Mouse (Mus musculus) spleen, adult 10 weeks (tissue): ENCODE results near the gene Ranbp10. TPM values are rescaled to one million over a fixed set of nuclear protein-coding genes. Genes with fewer than 3 reads are reported as not detected.

Source experiments
- polyA plus RNA-seq: library from polyadenylated mRNA; stranded (reverse); fragments of 350-450 nt; fragmentation: Illumina TruSeq; extraction: RNeasy Lipid Tissue Mini Kit (QIAGEN cat#74804); gene quantifications from one replicate; pipeline ENCODE4 v1.2.3, GENCODE M21; 2015; ENCODE audit warnings: low replicate concordance; ENCODE audit not compliant: insufficient read depth

Ranbp10 gene
- polyA plus RNA-seq: 33.1 TPM

DNA sequence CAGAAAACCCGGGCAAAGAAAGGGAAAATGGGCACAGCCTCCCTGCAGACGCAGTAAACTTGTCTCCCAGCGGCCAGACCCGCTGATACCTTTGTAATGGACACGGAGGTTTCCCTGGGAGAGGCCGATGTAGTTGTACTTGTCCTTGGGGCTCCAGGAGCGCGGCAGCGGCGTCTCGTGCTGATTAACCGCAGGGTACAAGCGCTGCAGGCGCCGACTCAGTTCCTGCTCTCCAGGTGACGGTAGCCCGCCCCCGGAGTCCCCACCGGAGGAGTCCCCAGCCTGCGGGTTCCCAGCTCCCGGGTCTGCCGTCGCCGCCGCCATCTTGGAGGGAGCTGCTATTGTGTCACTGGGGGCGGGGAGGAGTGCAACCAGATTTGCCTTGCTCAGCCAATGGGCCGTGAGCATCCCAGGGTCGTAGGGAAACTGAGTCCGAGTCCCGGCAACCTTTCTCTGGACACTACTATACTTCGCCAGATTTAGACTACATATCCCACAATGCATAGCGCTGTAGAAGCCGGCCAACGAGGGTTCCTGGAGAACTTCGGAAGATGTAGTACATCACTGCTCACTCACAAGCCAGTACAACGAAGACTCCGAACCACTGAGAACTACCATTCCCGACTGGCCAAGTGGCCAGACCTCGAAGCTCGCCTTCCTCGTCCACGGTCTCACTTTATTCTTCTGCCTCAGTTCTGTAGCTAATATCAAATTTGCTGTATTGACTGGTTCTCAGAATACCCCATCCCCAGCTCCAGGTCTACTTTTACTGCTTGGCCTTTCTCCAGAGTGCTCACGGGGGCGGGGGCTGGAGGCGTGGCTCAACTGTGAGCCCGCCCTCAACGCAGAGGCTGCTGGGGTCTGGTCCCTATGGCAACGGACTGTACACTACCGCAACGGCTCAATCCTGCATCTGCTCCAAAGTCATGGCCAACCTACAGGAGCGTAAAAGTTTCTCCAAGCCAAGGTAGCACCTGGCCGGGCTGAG is at the start of gene Ranbp10, which contains the start of gene Tsnaxip1:
TSS of gene Ranbp10 (minus strand) at position 490 of the 988 bp plus-strand sequence.
TSS of gene Tsnaxip1 (plus strand) at position 871 of the 988 bp plus-strand sequence.

DNA sequence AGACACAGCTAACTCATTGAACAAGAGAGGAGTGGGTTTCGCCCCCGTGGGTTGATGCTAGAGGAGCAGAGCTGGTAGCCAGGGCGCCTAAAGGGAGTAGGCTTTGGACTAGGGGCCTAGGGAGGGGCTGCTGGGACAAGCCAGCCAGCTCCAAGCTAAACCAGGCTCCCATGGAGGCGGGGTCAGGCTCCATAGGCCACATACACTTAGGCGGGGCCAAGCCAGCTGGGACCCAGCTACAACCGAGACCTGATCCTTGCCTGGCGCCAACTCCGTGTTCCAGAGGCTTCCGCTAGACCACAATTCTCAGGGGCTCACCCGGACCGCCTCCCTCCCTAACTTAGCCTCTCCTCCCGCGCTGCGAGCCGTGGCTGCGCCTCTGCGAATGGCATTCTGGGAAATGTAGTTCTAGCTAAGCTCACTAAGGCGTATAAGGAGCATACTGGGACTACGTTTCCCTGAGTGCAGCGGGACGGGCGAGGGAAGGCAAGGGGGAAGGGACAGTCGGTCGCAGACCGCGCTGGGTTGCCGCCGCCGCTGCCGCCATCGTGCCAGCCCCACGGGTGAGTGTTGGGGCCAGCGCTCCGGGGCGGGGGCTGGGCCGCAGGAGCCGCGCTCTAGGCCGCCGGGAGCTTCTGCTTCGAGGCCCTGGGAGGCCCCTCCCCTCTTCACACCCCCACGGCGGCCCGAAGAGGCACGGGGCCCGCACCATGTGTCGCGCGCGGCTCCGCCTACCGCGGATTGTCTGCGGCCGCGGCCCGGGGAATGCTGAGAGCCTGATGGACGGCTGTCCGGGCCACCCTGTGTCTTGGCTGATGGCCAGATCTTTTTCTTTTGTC is 33.2 kb upstream of the Ranbp10 start, which contains the start of gene Nutf2:
TSS of gene Nutf2 (plus strand) at position 438 of the 839 bp plus-strand sequence.

DNA sequence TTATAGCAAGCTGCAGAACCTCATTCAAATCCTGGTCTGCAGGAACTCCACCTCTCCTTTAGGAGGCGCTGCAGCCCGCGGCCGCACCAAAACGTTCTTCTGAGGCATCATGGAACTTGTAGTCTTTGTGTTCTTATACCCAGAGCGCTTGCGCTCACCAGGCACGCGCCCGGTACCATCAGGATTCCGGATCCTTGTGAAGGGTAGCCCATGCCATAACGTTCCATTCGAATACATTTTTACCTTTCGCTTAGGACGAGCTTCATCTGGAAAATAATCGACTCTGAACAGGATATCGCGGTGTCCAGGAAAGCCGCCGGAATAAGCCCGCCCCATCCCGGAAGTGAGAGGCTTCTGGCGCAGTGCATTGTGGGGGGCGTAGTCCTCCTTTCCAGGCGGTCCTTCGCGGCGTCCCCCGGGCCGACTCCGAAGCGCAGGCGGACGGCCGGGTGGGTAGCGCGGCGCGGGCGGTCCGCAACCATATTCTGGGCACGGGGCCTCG is 27.6 kb upstream of the Ranbp10 start, which contains the start of gene Thap11:
TSS of gene Thap11 (plus strand) at position 418 of the 502 bp plus-strand sequence.

DNA sequence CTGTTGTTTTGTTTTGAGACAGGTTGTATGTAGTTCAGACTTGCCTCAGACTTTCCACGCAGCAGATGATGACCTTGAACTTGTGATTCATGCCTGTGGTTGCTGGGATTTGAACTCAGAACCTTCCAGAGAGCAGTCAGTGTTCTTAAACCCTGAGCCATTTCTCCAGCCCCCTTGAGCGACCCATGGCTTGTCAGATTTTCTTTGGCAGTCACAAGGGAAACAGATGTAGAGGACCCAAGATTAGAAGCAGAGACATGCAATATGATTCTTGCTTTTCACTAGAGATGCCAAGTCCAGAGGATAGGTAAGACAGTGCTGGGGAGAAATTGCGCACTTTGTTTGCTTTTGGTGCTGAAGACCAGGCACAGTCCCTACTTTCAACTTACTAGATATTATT is 26.0 kb upstream of the Ranbp10 start, which contains the start of gene Cenpt:
TSS of gene Cenpt (minus strand) at position 101 of the 400 bp plus-strand sequence.

DNA sequence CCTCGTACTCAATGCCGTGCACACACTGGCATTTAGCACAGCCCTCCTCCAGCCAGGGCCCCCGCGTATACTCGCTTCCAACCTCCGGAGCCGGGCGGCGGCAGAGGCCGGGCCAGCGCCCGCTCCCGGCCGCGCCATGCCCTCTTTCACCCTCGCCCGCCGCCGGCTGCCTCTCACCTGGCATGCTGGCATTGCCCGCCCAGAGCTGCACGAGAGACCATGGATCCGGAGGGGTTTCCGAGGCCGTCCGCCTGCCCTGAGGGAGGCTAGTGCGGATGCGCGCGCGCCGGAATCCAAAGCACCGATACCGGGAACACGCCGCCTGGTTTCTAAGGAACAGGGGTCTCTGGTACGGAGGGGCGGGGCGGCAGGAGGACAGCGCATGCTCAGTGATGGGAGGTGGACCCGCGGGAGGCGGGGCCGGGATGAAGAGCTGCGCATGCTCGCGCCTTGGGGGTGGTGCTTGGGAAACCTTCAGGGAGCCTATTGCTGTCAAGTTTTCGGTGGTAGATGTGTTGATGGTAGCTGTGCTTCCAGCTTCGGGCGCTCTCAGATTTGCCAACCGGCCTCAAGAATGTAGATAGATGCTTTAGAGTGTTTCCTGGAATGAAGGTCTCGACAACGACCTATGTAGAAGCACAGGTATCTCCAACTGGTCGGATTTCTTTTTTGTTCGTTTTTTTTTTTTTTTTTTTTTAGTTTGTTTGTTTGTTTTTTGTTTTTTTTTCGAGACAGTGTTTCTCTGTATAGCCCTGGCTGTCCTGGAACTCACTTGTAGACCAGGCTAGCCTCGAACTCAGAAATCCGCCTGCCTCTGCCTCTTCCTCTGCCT is 68.7 kb downstream of the Ranbp10 start, which contains the start of gene Gfod2:
TSS of gene Gfod2 (minus strand) at position 388 of the 832 bp plus-strand sequence.

Other genes starting within 250 kb of the Ranbp10 start
- 11.9 TPM for gene Ripor1, start 222.1 kb downstream of the Ranbp10 start, polyA plus RNA-seq
- gene Ctcf, start 190.8 kb downstream of the Ranbp10 start, polyA plus RNA-seq: 156 TPM
- not detected for gene Agrp, start 190.0 kb downstream of the Ranbp10 start, polyA plus RNA-seq
- 27.3 TPM for gene Carmil2, start 141.1 kb downstream of the Ranbp10 start, polyA plus RNA-seq
- 26.9 TPM for gene Acd, start 126.2 kb downstream of the Ranbp10 start, polyA plus RNA-seq
- gene Pard6a, start 126.2 kb downstream of the Ranbp10 start, polyA plus RNA-seq: 2.4 TPM
- gene 4933405L10Rik, start 119.7 kb downstream of the Ranbp10 start, polyA plus RNA-seq: not detected
- 1.4 TPM for gene Enkd1, start 119.1 kb downstream of the Ranbp10 start, polyA plus RNA-seq
- gene Gfod2, start 68.7 kb downstream of the Ranbp10 start, polyA plus RNA-seq: 0.99 TPM
- 0.18 TPM for gene Tsnaxip1, start 381 bp upstream of the Ranbp10 start, polyA plus RNA-seq
- 12.7 TPM for gene Cenpt, start 25.9 kb upstream of the Ranbp10 start, polyA plus RNA-seq
- gene Thap11, start 27.8 kb upstream of the Ranbp10 start, polyA plus RNA-seq: 21.7 TPM
- 79.0 TPM for gene Nutf2, start 33.2 kb upstream of the Ranbp10 start, polyA plus RNA-seq
- gene Edc4, start 53.5 kb upstream of the Ranbp10 start, polyA plus RNA-seq: 23.4 TPM
- not detected for gene Nrn1l, start 66.2 kb upstream of the Ranbp10 start, polyA plus RNA-seq
- 11.7 TPM for gene Pskh1, start 73.1 kb upstream of the Ranbp10 start, polyA plus RNA-seq
- 3.9 TPM for gene Ctrl, start 106.5 kb upstream of the Ranbp10 start, polyA plus RNA-seq
- 35.5 TPM for gene Psmb10, start 111.1 kb upstream of the Ranbp10 start, polyA plus RNA-seq
- 1.4 TPM for gene Lcat, start 116.0 kb upstream of the Ranbp10 start, polyA plus RNA-seq
- 10.7 TPM for gene Slc12a4, start 138.7 kb upstream of the Ranbp10 start, polyA plus RNA-seq
- 0.22 TPM for gene Dpep3, start 152.1 kb upstream of the Ranbp10 start, polyA plus RNA-seq
- gene Dus2, start 164.0 kb upstream of the Ranbp10 start, polyA plus RNA-seq: 16.9 TPM
- gene Dpep2nb, start 178.6 kb upstream of the Ranbp10 start, polyA plus RNA-seq: not detected
- gene Ddx28, start 184.5 kb upstream of the Ranbp10 start, polyA plus RNA-seq: 6.9 TPM
- 110 TPM for gene Nfatc3, start 231.5 kb upstream of the Ranbp10 start, polyA plus RNA-seq